Mouse (Mus musculus) bone marrow macrophage, adult 2 months (primary cell): ENCODE measurements at regions not wholly inside any gene's neighbourhood (a gene's known extent, or its start where the extent isn't known, plus 50 kb on each side); places are given as distances from the start of the nearest gene placed in this dataset.
A peak's percentile ranks its signal among the peaks of the same experiment; 100 is the strongest.

ENCODE experiments used
- H3K27ac ChIP-seq: 2 replicates; pipeline ENCODE4 v1.5.1; 2012; ENCODE audit warnings: low read depth, low read length; ENCODE audit not compliant: insufficient read depth
- H3K4me1 ChIP-seq: 2 replicates; pipeline ENCODE4 v1.6.1; 2012; ENCODE audit warnings: low read length; ENCODE audit not compliant: control insufficient read depth, insufficient read depth
- H3K4me3 ChIP-seq: 2 replicates; pipeline ENCODE4 v1.5.1; 2012; ENCODE audit warnings: mild to moderate bottlenecking, low read length, moderate library complexity; ENCODE audit not compliant: insufficient read depth
- CTCF ChIP-seq: IDR thresholded peaks from 2 replicates; pipeline ENCODE4 v1.5.1; 2012; ENCODE audit warnings: low read depth, mild to moderate bottlenecking, low read length, moderate library complexity
- POLR2A ChIP-seq: IDR thresholded peaks from 2 replicates; pipeline ENCODE4 v1.6.1; 2012; ENCODE audit warnings: mild to moderate bottlenecking, low read depth, low read length, borderline replicate concordance

- no peak overlapping the region for H3K4me3 ChIP-seq
- no peak overlapping the region for H3K27ac ChIP-seq
- peaks cover 3% of the 10 kb centered on the region for H3K4me1 ChIP-seq
- TF ChIP-seq CTCF (no peak), POLR2A (no peak)
These were observed 108.7 kb upstream of the Abcb5 start for GRCm38 (mm10) chr12:119074742-119075478.

GRCm38 (mm10) chr12:119074147-119074546 lies 107.9 kb upstream of the Abcb5 start:
- TF ChIP-seq POLR2A (no peak), CTCF (no peak)
- peaks cover 8% of the 10 kb centered on the region for H3K4me1 ChIP-seq
- no peak overlapping the region for H3K27ac ChIP-seq
- H3K4me3 ChIP-seq, result no peak overlapping the region

GRCm38 (mm10) chr12:119070963-119071362 lies 104.7 kb upstream of the Abcb5 start:
- Histone ChIP-seq H3K27ac (no peak overlapping the region), H3K4me3 (no peak overlapping the region), H3K4me1 (peaks cover 8% of the 10 kb centered on the region)
- TF ChIP-seq POLR2A, result no peak
- no peak for TF ChIP-seq CTCF

- Histone ChIP-seq H3K4me1 (peaks cover 5% of the 10 kb centered on the region), H3K4me3 (no peak overlapping the region), H3K27ac (peak overlapping the region; percentile 46)
- TF ChIP-seq CTCF (no peak), POLR2A (no peak)
These were observed 104.2 kb upstream of the Abcb5 start for GRCm38 (mm10) chr12:119070446-119070845.

- TF ChIP-seq POLR2A (no peak), CTCF (no peak)
- Histone ChIP-seq H3K4me1 (peaks cover 5% of the 10 kb centered on the region), H3K27ac (peak overlapping the region; percentile 58), H3K4me3 (no peak overlapping the region)
These were observed 103.5 kb upstream of the Abcb5 start for GRCm38 (mm10) chr12:119069747-119070146.

GRCm38 (mm10) chr12:119068079-119068478 lies 101.9 kb upstream of the Abcb5 start:
- Histone ChIP-seq H3K27ac (no peak overlapping the region), H3K4me1 (peaks cover 5% of the 10 kb centered on the region), H3K4me3 (no peak overlapping the region)
- TF ChIP-seq CTCF (no peak), POLR2A (no peak)

- Histone ChIP-seq H3K4me1 (peaks cover 6% of the 10 kb centered on the region), H3K4me3 (no peak overlapping the region), H3K27ac (no peak overlapping the region)
- no peak for TF ChIP-seq CTCF
- TF ChIP-seq POLR2A, result no peak
These were observed 96.7 kb upstream of the Abcb5 start for GRCm38 (mm10) chr12:119062931-119063330.

GRCm38 (mm10) chr12:119062490-119062889 lies 96.3 kb upstream of the Abcb5 start:
- H3K4me1 ChIP-seq, result peaks cover 6% of the 10 kb centered on the region
- no peak overlapping the region for H3K4me3 ChIP-seq
- no peak overlapping the region for H3K27ac ChIP-seq
- TF ChIP-seq CTCF, result no peak

- Histone ChIP-seq H3K4me3 (no peak overlapping the region), H3K27ac (no peak overlapping the region), H3K4me1 (no peaks in the 10 kb centered on the region)
- TF ChIP-seq POLR2A (no peak), CTCF (no peak)
These were observed 88.3 kb upstream of the Abcb5 start for GRCm38 (mm10) chr12:119054560-119054959.

- H3K4me1 ChIP-seq, result no peaks in the 10 kb centered on the region
- H3K4me3 ChIP-seq, result no peak overlapping the region
- no peak overlapping the region for H3K27ac ChIP-seq
- TF ChIP-seq CTCF (no peak), POLR2A (no peak)
These were observed 85.6 kb upstream of the Abcb5 start for GRCm38 (mm10) chr12:119051692-119052379.

GRCm38 (mm10) chr12:119038306-119038705 lies 72.1 kb upstream of the Abcb5 start:
- Histone ChIP-seq H3K4me1 (no peaks in the 10 kb centered on the region), H3K27ac (no peak overlapping the region), H3K4me3 (no peak overlapping the region)
- TF ChIP-seq POLR2A (no peak), CTCF (no peak)
